In the genomic region with DNA sequence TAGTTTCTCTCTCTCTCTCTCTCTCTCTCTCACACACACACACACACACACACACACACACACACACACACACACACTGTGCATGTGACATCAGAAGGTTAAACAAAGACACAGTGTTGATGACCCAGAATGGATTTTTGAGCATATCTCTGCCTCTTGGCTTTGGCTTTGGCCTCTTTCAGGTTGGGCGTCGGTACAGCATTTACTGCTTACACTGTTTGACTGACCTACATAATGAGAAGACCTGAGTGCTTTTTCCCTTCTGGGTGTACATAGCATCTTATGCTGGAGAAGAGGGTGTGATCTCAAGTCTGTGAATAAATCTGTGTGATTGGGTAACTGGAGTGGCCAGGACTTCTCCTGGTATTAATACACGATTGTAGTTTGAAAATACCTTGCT, we compare ENCODE assay signal across 25 mouse cellular contexts. TPM values are rescaled to one million over a fixed set of nuclear protein-coding genes. Genes with fewer than 3 reads are reported as not detected.
DNase-seq lines count a peak whose midpoint lies in the region; ATAC-seq and TF ChIP-seq lines count a peak whose summit lies in the region.
"Had no signal": no experiment of that assay in that cellular context is flagged by ENCODE, and none has a peak within 500 bp of the region (broad histone marks: within the 10 kb centered on the region; RNA-seq: fewer than 3 reads in every experiment).

No protein-coding gene starts in this region.

- 0 out of 2 replicates have a peak, but pooled peaks have one; percentile 19 for ATAC-seq in liver, embryonic 16.5 days (ENCODE audit: low read depth)
- ATAC-seq in inflammation-experienced regulatory T-cells, adult 6 months: no peak
- ATAC-seq: CD4-positive, CD25-positive, alpha-beta regulatory T cell, adult 4 months; forebrain, postnatal 0 days; midbrain, embryonic 16.5 days had no signal

- no peak overlapping the region for H3K9ac ChIP-seq in liver, embryonic 16.5 days (ENCODE audit: low read depth, low read length)
- H3K9ac ChIP-seq: forebrain, postnatal 0 days; liver, embryonic 14.5 days; neural tube, embryonic 13.5 days had no signal

- H3K27me3 ChIP-seq in cerebellum, adult 2 months (ENCODE audit: control insufficient read depth, insufficient read depth, low read length): no peaks in the 10 kb centered on the region
- no peaks in the 10 kb centered on the region for H3K27me3 ChIP-seq in liver, embryonic 16.5 days (ENCODE audit: control insufficient read depth, insufficient read depth, low read depth, low read length)
- H3K27me3 ChIP-seq: neural tube, embryonic 13.5 days had no signal

- no peak for TF ChIP-seq CTCF in cerebellum, adult 2 months (IDR thresholded peaks at IDR 0.05; ENCODE audit: borderline replicate concordance, insufficient read depth, low read depth, low read length)

- peaks cover 4% of the 10 kb centered on the region; the same call in 1 of the 2 replicates for H3K4me1 ChIP-seq in cerebellum, adult 2 months (ENCODE audit: control insufficient read depth, insufficient read depth, low read length)
- H3K4me1 ChIP-seq in liver, embryonic 16.5 days (ENCODE audit: control insufficient read depth, low read depth, low read length): peaks cover 24% of the 10 kb centered on the region

- 17% methylated on average over 3 of the region's 3 CpGs for WGBS in cerebellum, adult 2 months
- WGBS in liver, embryonic 16.5 days (ENCODE audit: insufficient replicate concordance): 71% methylated on average over 3 of the region's 3 CpGs

- H3K27ac ChIP-seq in cerebellum, adult 2 months (ENCODE audit: insufficient read depth, low read length): no peak overlapping the region
- no peak overlapping the region for H3K27ac ChIP-seq in liver, embryonic 16.5 days (ENCODE audit: low read length)
- H3K27ac ChIP-seq: forebrain, embryonic 10.5 days; layer of hippocampus, adult 2 months; liver, embryonic 14.5 days; midbrain, embryonic 10.5 days; neural tube, embryonic 13.5 days had no signal

- no peaks in the 10 kb centered on the region for H3K36me3 ChIP-seq in liver, embryonic 16.5 days (ENCODE audit: control insufficient read depth, insufficient read depth)
- H3K36me3 ChIP-seq: neural tube, embryonic 13.5 days had no signal

- DNase-seq in cerebellum, adult 2 months: peak; percentile 47 to 70
- no peak for DNase-seq in cerebellum, postnatal 4 days (ENCODE audit: low spot score in 2 of 2)
- DNase-seq in liver: no peak
- peak; percentile 54 for DNase-seq in cerebellum, adult 9-11 months
- DNase-seq in retina, postnatal 1 day: peak; percentile 50
- DNase-seq in kidney, postnatal 25 days: no peak
- DNase-seq: adrenal gland, postnatal 25 days; forebrain, postnatal 0 days; gastrocnemius, postnatal 25 days; kidney, adult 2 months; kidney, postnatal 10 days; right cerebral cortex, adult 18-20 months; right cerebral cortex, postnatal 4 days; thymus, adult 18-20 months; thymus, postnatal 36 days had no signal

- H3K4me3 ChIP-seq in cerebellum, adult 2 months (replicated peaks; ENCODE audit: insufficient read depth, low read depth, low read length): no peak overlapping the region
- H3K4me3 ChIP-seq in liver, embryonic 16.5 days (ENCODE audit: low read depth, low read length): no peak overlapping the region
- H3K4me3 ChIP-seq: forebrain, embryonic 10.5 days; layer of hippocampus, adult 2 months; midbrain, embryonic 10.5 days; myocyte; neural tube, embryonic 13.5 days had no signal

- no peaks in the 10 kb centered on the region for H3K9me3 ChIP-seq in liver, embryonic 16.5 days (replicated peaks; ENCODE audit: control insufficient read depth, low read length)
- H3K9me3 ChIP-seq: forebrain, embryonic 10.5 days; midbrain, embryonic 10.5 days; neural tube, embryonic 13.5 days had no signal

- no peak for TF ChIP-seq POLR2A in cerebellum, adult 2 months (IDR thresholded peaks at IDR 0.05; ENCODE audit: borderline replicate concordance, insufficient read depth, low read length)

- H3K4me2 ChIP-seq in liver, embryonic 16.5 days (ENCODE audit: low read depth, low read length): no peak overlapping the region
- H3K4me2 ChIP-seq: neural tube, embryonic 13.5 days had no signal

RNA-seq across cellular contexts. Expression of a gene that starts 4.0 kb away (rescaled TPM):
- polyA plus RNA-seq in cerebellum, adult 2 months (2012; rRNA removed): 0.69 and 0.70 TPM in 2 replicates
- 0.30 and 0.33 TPM in 2 replicates for polyA plus RNA-seq in liver, embryonic 16.5 days (2015; fragmentation: Nextera tagmentation; extraction: Ambion mirVana)
- 1 to 10 TPM; 2.7 to 6.6 (median 6.6) TPM for polyA plus RNA-seq in inflammation-experienced regulatory T-cells, adult 6 months (2017; shearing (Covaris generic))

RNA-seq across cellular contexts. Expression of a gene that starts 6.9 kb away (rescaled TPM):
- 30.0 and 30.1 TPM in 2 replicates for polyA plus RNA-seq in cerebellum, adult 2 months (2012; rRNA removed)
- polyA plus RNA-seq in liver, embryonic 16.5 days (2015; fragmentation: Nextera tagmentation; extraction: Ambion mirVana): 5.8 and 5.9 TPM in 2 replicates
- polyA plus RNA-seq in inflammation-experienced regulatory T-cells, adult 6 months (2017; shearing (Covaris generic)): 10 to 100 TPM in 2 of 3 experiments, 1 to 10 TPM in 1; 5.3 to 13.4 (median 11.7) TPM

RNA-seq across cellular contexts. Expression of a gene that starts 52.6 kb away (rescaled TPM):
- 241 and 253 TPM in 2 replicates for polyA plus RNA-seq in cerebellum, adult 2 months (2012; rRNA removed)
- polyA plus RNA-seq in liver, embryonic 16.5 days (2015; fragmentation: Nextera tagmentation; extraction: Ambion mirVana): 126 and 130 TPM in 2 replicates
- polyA plus RNA-seq in inflammation-experienced regulatory T-cells, adult 6 months (2017; shearing (Covaris generic)): 100 to 1,000 TPM; 114 to 161 (median 126) TPM

Comparison
In these comparisons a context has a peak if more than half of its experiments do, and no peak if none do; other contexts are left out.
1. DNase-seq: peak in cerebellum, adult 2 months (2 of 2), cerebellum, adult 9-11 months (single experiment) and retina, postnatal 1 day (single experiment); none in cerebellum, postnatal 4 days (0 of 2), liver (single experiment) and kidney, postnatal 25 days (0 of 2).